Mouse (Mus musculus) olfactory bulb, adult 2 months (tissue): ENCODE data around the gene Card6.

Source experiments
- CTCF ChIP-seq: fragments of 200-500 bp; IDR thresholded peaks from 2 replicates; pipeline ENCODE4 v1.5.1; 2012; ENCODE audit warnings: low read depth, mild to moderate bottlenecking, low read length, moderate library complexity; ENCODE audit not compliant: insufficient read depth
- POLR2A ChIP-seq: fragments of 200-500 bp; IDR thresholded peaks from 2 replicates; pipeline ENCODE4 v1.6.1; 2012; ENCODE audit warnings: mild to moderate bottlenecking, low read depth, low read length, moderate library complexity; ENCODE audit not compliant: insufficient read depth

GRCm38 (mm10) chr15:5140357-5140756 lies 32.0 kb upstream of the Card6 start:
- TF ChIP-seq CTCF (no peak), POLR2A (no peak)
